Mouse (Mus musculus): ENCODE measurements at regions not wholly inside any gene's neighbourhood (a gene's known extent, or its start where the extent isn't known, plus 50 kb on each side); places are given as distances from the start of the nearest gene placed in this dataset.

- no peak for TF ChIP-seq CTCF (IDR thresholded peaks at IDR 0.05; ENCODE audit: extremely low read depth, insufficient read depth, insufficient read length, insufficient replicate concordance)
- TF ChIP-seq POLR2A (IDR thresholded peaks at IDR 0.05; ENCODE audit: low read depth, low read length) = no peak
Observed at GRCm38 (mm10) chr10:21745940-21746487, 136.0 kb upstream of the Sgk1 start.

Data from spleen, adult 2 months (tissue).